ENCODE assay signal across 21 mouse cellular contexts in the genomic region with DNA sequence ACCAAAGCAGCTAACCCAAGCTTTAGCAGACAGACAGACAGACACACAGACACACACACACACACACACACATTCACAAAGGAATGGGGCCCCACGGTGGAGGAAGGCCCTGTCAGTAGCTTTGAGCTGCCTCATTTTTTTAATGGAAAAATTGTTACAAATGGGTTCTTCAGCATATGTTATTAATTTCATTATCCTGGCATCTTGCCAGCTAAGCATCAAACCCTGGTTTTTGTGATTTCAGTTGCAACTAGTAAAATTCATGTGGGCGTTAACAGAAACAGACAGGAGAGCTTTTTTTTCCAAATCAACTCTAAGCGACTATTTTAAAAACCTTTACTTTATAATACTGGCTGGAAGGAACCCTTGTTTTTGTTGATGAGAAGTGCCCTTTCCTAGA.
DNase-seq lines count a peak whose midpoint lies in the region; ATAC-seq and TF ChIP-seq lines count a peak whose summit lies in the region.
"Had no signal": no experiment of that assay in that cellular context is flagged by ENCODE, and none has a peak within 500 bp of the region (broad histone marks: within the 10 kb centered on the region; RNA-seq: fewer than 3 reads in every experiment).

No protein-coding gene starts in this region.

- H3K27me3 ChIP-seq in hindbrain, embryonic 11.5 days (ENCODE audit: control insufficient read depth, insufficient read depth, low read length), result no peaks in the 10 kb centered on the region
- no peaks in the 10 kb centered on the region for H3K27me3 ChIP-seq in hindbrain, embryonic 14.5 days (ENCODE audit: control insufficient read depth, insufficient read depth, low read length)
- no peaks in the 10 kb centered on the region for H3K27me3 ChIP-seq in embryonic facial prominence, embryonic 12.5 days
- no peaks in the 10 kb centered on the region for H3K27me3 ChIP-seq in intestine, postnatal 0 days (replicated peaks; ENCODE audit: control insufficient read depth, insufficient read depth, low read length)
- H3K27me3 ChIP-seq: forebrain, embryonic 15.5 days; heart, embryonic 12.5 days; liver, embryonic 15.5 days; Patski had no signal

- intact Hi-C loops in left cerebral cortex, postnatal 4 days (cut with DNase I), result no loop called here

- H3K36me3 ChIP-seq in hindbrain, embryonic 11.5 days (ENCODE audit: control insufficient read depth, insufficient read depth, low read length), result no peaks in the 10 kb centered on the region
- no peaks in the 10 kb centered on the region for H3K36me3 ChIP-seq in hindbrain, embryonic 14.5 days (replicated peaks; ENCODE audit: control insufficient read depth, insufficient read depth)
- no peaks in the 10 kb centered on the region for H3K36me3 ChIP-seq in embryonic facial prominence, embryonic 12.5 days
- no peaks in the 10 kb centered on the region for H3K36me3 ChIP-seq in intestine, postnatal 0 days (ENCODE audit: control insufficient read depth, insufficient read depth)
- H3K36me3 ChIP-seq: forebrain, embryonic 15.5 days; heart, embryonic 12.5 days; hindbrain, embryonic 10.5 days; liver, embryonic 15.5 days had no signal

- H3K4me3 ChIP-seq in hindbrain, embryonic 11.5 days (ENCODE audit: low read depth, low read length), result no peak overlapping the region
- no peak overlapping the region for H3K4me3 ChIP-seq in hindbrain, embryonic 14.5 days (replicated peaks; ENCODE audit: low read length)
- H3K4me3 ChIP-seq in embryonic facial prominence, embryonic 12.5 days, result no peak overlapping the region
- H3K4me3 ChIP-seq in intestine, postnatal 0 days (ENCODE audit: low read depth, low read length), result no peak overlapping the region
- H3K4me3 ChIP-seq: forebrain, embryonic 15.5 days; heart, embryonic 12.5 days; hindbrain, embryonic 10.5 days; liver, embryonic 15.5 days had no signal

- TF ChIP-seq CTCF in intestine, postnatal 0 days (IDR thresholded peaks at IDR 0.05; ENCODE audit: low read depth), result no peak

- peak; percentile 15 for DNase-seq in hindbrain, embryonic 11.5 days (ENCODE audit: low spot score)
- DNase-seq in hindbrain, embryonic 14.5 days (ENCODE audit: low spot score), result no peak
- peak; percentile 74 for DNase-seq in NIH3T3 (ENCODE audit: low read depth)
- peak; percentile 35 for DNase-seq in hindlimb bud, embryonic 11.5 days (ENCODE audit: extremely low spot score, low read depth, low spot score)
- DNase-seq in left cerebral cortex, postnatal 4 days, result no peak
- DNase-seq: adrenal gland, adult 2 months; cerebellum, adult 18-20 months; cerebellum, postnatal 14 days; gastrocnemius, postnatal 10 days; heart, adult 18-20 months; kidney, adult 8-10 months; kidney, postnatal 14 days; liver had no signal

- H3K9me3 ChIP-seq in hindbrain, embryonic 11.5 days (ENCODE audit: control insufficient read depth, low read length), result no peaks in the 10 kb centered on the region
- no peaks in the 10 kb centered on the region for H3K9me3 ChIP-seq in hindbrain, embryonic 14.5 days (ENCODE audit: control insufficient read depth, low read length)
- no peaks in the 10 kb centered on the region for H3K9me3 ChIP-seq in embryonic facial prominence, embryonic 12.5 days
- no peaks in the 10 kb centered on the region for H3K9me3 ChIP-seq in intestine, postnatal 0 days (ENCODE audit: control insufficient read depth)
- H3K9me3 ChIP-seq: forebrain, embryonic 15.5 days; heart, embryonic 12.5 days; hindbrain, embryonic 10.5 days; liver, embryonic 15.5 days had no signal

- H3K9ac ChIP-seq in hindbrain, embryonic 11.5 days (ENCODE audit: low read depth, low read length), result no peak overlapping the region
- no peak overlapping the region for H3K9ac ChIP-seq in hindbrain, embryonic 14.5 days
- H3K9ac ChIP-seq in embryonic facial prominence, embryonic 12.5 days, result no peak overlapping the region
- no peak overlapping the region for H3K9ac ChIP-seq in intestine, postnatal 0 days (ENCODE audit: low read depth, low read length)
- H3K9ac ChIP-seq: forebrain, embryonic 15.5 days; heart, embryonic 12.5 days; liver, embryonic 15.5 days had no signal

- H3K27ac ChIP-seq in hindbrain, embryonic 11.5 days (ENCODE audit: low read depth, low read length), result no peak overlapping the region
- no peak overlapping the region for H3K27ac ChIP-seq in hindbrain, embryonic 14.5 days
- H3K27ac ChIP-seq in embryonic facial prominence, embryonic 12.5 days, result peak overlapping the region; percentile 73
- H3K27ac ChIP-seq in intestine, postnatal 0 days (ENCODE audit: low read depth, low read length), result no peak overlapping the region
- H3K27ac ChIP-seq: forebrain, embryonic 15.5 days; hindbrain, embryonic 10.5 days; liver, embryonic 15.5 days had no signal

- ATAC-seq in hindbrain, embryonic 11.5 days (ENCODE audit: low FRiP score), result no peak
- ATAC-seq in hindbrain, embryonic 14.5 days (ENCODE audit: low FRiP score), result no peak
- no peak for ATAC-seq in embryonic facial prominence, embryonic 12.5 days (ENCODE audit: insufficient number of reproducible peaks, insufficient read depth, low FRiP score, low TSS enrichment)
- ATAC-seq in intestine, postnatal 0 days, result no peak
- ATAC-seq: forebrain, embryonic 15.5 days; Patski had no signal

- no peaks in the 10 kb centered on the region for H3K4me1 ChIP-seq in hindbrain, embryonic 11.5 days (replicated peaks; ENCODE audit: control insufficient read depth, insufficient read depth, low read length)
- no peaks in the 10 kb centered on the region for H3K4me1 ChIP-seq in hindbrain, embryonic 14.5 days (replicated peaks; ENCODE audit: control insufficient read depth, insufficient read depth, low read length)
- 0 out of 2 replicates have a peak, but pooled peaks cover 3% of the 10 kb centered on the region for H3K4me1 ChIP-seq in embryonic facial prominence, embryonic 12.5 days
- no peaks in the 10 kb centered on the region for H3K4me1 ChIP-seq in intestine, postnatal 0 days (replicated peaks; ENCODE audit: control insufficient read depth, insufficient read depth, low read length)
- H3K4me1 ChIP-seq: forebrain, embryonic 15.5 days; hindbrain, embryonic 10.5 days; liver, embryonic 15.5 days had no signal

- no peak overlapping the region for H3K4me2 ChIP-seq in hindbrain, embryonic 11.5 days (replicated peaks; ENCODE audit: low read depth, low read length)
- no peak overlapping the region for H3K4me2 ChIP-seq in hindbrain, embryonic 14.5 days (replicated peaks)
- no peak overlapping the region for H3K4me2 ChIP-seq in embryonic facial prominence, embryonic 12.5 days (replicated peaks)
- H3K4me2 ChIP-seq in intestine, postnatal 0 days (replicated peaks; ENCODE audit: low read depth), result no peak overlapping the region
- H3K4me2 ChIP-seq: forebrain, embryonic 15.5 days; heart, embryonic 12.5 days; liver, embryonic 15.5 days; midbrain, embryonic 11.5 days had no signal

- WGBS in hindbrain, embryonic 11.5 days, result 71% methylated on average over 3 of the region's 3 CpGs
- WGBS in hindbrain, embryonic 14.5 days, result 77% methylated on average over 3 of the region's 3 CpGs
- 33% methylated on average over 3 of the region's 3 CpGs for WGBS in embryonic facial prominence, embryonic 12.5 days
- 69% methylated on average over 3 of the region's 3 CpGs for WGBS in intestine, postnatal 0 days

Comparison
In these comparisons a context has a peak if more than half of its experiments do, and no peak if none do; other contexts are left out.
1. DNase-seq: peak in hindbrain, embryonic 11.5 days (single experiment), NIH3T3 (single experiment) and hindlimb bud, embryonic 11.5 days (single experiment); none in hindbrain, embryonic 14.5 days (single experiment) and left cerebral cortex, postnatal 4 days (single experiment).